In genomic region chr7:130520812-130521422, GRCm38 (mm10) we compare ENCODE assay signal across 8 mouse cellular contexts. TPM values are rescaled to one million over a fixed set of nuclear protein-coding genes. Genes with fewer than 3 reads are reported as not detected.
DNase-seq lines count a peak whose midpoint lies in the region; ATAC-seq and TF ChIP-seq lines count a peak whose summit lies in the region.
"Had no signal": no experiment of that assay in that cellular context is flagged by ENCODE, and none has a peak within 500 bp of the region (broad histone marks: within the 10 kb centered on the region; RNA-seq: fewer than 3 reads in every experiment).

No protein-coding gene starts in this region.

- H3K9me3 ChIP-seq in lung, embryonic 15.5 days: no peaks in the 10 kb centered on the region
- H3K9me3 ChIP-seq in embryonic facial prominence, embryonic 15.5 days (replicated peaks): no peaks in the 10 kb centered on the region
- H3K9me3 ChIP-seq in kidney, postnatal 0 days (replicated peaks; ENCODE audit: low read length): no peaks in the 10 kb centered on the region

- no peak for DNase-seq in lung, postnatal 10 days
- DNase-seq in kidney, postnatal 0 days (ENCODE audit: low spot score): peak; percentile 43
- DNase-seq in urinary bladder, postnatal 36 days (ENCODE audit: low spot score in 2 of 2): no peak
- DNase-seq in adrenal gland, adult 18-20 months (ENCODE audit: low spot score in 2 of 2): no peak

- no peak for ATAC-seq in lung, embryonic 15.5 days (ENCODE audit: borderline replicate concordance, extremely low read depth, low FRiP score, low TSS enrichment)
- no peak for ATAC-seq in embryonic facial prominence, embryonic 15.5 days (ENCODE audit: insufficient number of reproducible peaks, low FRiP score, low TSS enrichment, low read depth)
- no peak for ATAC-seq in kidney, postnatal 0 days (replicated peaks; ENCODE audit: low FRiP score, low read depth)
- ATAC-seq in megakaryocyte-erythroid progenitor cell, adult 5-6 weeks (replicated peaks; ENCODE audit: low FRiP score, low TSS enrichment, poor library complexity, severe bottlenecking): peak; percentile 61
- ATAC-seq: activated CD4-positive, CD25-positive, alpha-beta regulatory T cell, adult 4 months had no signal

- H3K36me3 ChIP-seq in lung, embryonic 15.5 days: no peaks in the 10 kb centered on the region
- no peaks in the 10 kb centered on the region for H3K36me3 ChIP-seq in embryonic facial prominence, embryonic 15.5 days
- H3K36me3 ChIP-seq in kidney, postnatal 0 days (ENCODE audit: insufficient read depth, low read length): no peaks in the 10 kb centered on the region

- H3K27ac ChIP-seq in lung, embryonic 15.5 days: 0 out of 2 replicates have a peak overlapping the region, but pooled peaks have one; percentile 98
- H3K27ac ChIP-seq in embryonic facial prominence, embryonic 15.5 days (replicated peaks): 0 out of 2 replicates have a peak overlapping the region, but pooled peaks have one; percentile 98
- H3K27ac ChIP-seq in kidney, postnatal 0 days: peak overlapping the region; percentile 97

- 77% methylated on average over 14 of the region's 14 CpGs for WGBS in lung, embryonic 15.5 days
- 86% methylated on average over 14 of the region's 14 CpGs for WGBS in embryonic facial prominence, embryonic 15.5 days
- WGBS in kidney, postnatal 0 days: 81% methylated on average over 14 of the region's 14 CpGs

- H3K27me3 ChIP-seq in lung, embryonic 15.5 days: no peaks in the 10 kb centered on the region
- H3K27me3 ChIP-seq in embryonic facial prominence, embryonic 15.5 days: no peaks in the 10 kb centered on the region
- no peaks in the 10 kb centered on the region for H3K27me3 ChIP-seq in kidney, postnatal 0 days (ENCODE audit: insufficient read depth, low read length)

- H3K9ac ChIP-seq in lung, embryonic 15.5 days: no peak overlapping the region
- H3K9ac ChIP-seq in embryonic facial prominence, embryonic 15.5 days: no peak overlapping the region
- H3K9ac ChIP-seq in kidney, postnatal 0 days (ENCODE audit: low read depth, low read length): no peak overlapping the region

- H3K4me3 ChIP-seq in lung, embryonic 15.5 days: no peak overlapping the region
- H3K4me3 ChIP-seq in embryonic facial prominence, embryonic 15.5 days (replicated peaks): no peak overlapping the region
- no peak overlapping the region for H3K4me3 ChIP-seq in kidney, postnatal 0 days (replicated peaks; ENCODE audit: low read depth, low read length)

- no peak overlapping the region for H3K4me2 ChIP-seq in lung, embryonic 15.5 days
- H3K4me2 ChIP-seq in embryonic facial prominence, embryonic 15.5 days (replicated peaks): no peak overlapping the region
- H3K4me2 ChIP-seq in kidney, postnatal 0 days (ENCODE audit: low read length): 0 out of 2 replicates have a peak overlapping the region, but pooled peaks have one; percentile 84

- no peak for TF ChIP-seq CTCF in kidney, postnatal 0 days (IDR thresholded peaks at IDR 0.05; ENCODE audit: low read depth)

- peaks cover 10% of the 10 kb centered on the region for H3K4me1 ChIP-seq in lung, embryonic 15.5 days
- peaks cover 18% of the 10 kb centered on the region for H3K4me1 ChIP-seq in embryonic facial prominence, embryonic 15.5 days
- peaks cover 4% of the 10 kb centered on the region; the same call in 1 of the 2 replicates for H3K4me1 ChIP-seq in kidney, postnatal 0 days (replicated peaks; ENCODE audit: insufficient read depth, low read length)

RNA-seq across cellular contexts. Expression of gene Ate1, which starts 0.7 kb away (rescaled TPM):
- 65.1 and 67.5 TPM in 2 replicates for polyA plus RNA-seq in lung, embryonic 15.5 days (2015; fragmentation: Nextera tagmentation; extraction: Ambion mirVana)
- polyA plus RNA-seq in embryonic facial prominence, embryonic 15.5 days (2015; fragmentation: Nextera tagmentation; extraction: Ambion mirVana): 57.4 and 59.7 TPM in 2 replicates
- polyA plus RNA-seq in kidney, postnatal 0 days (2015; fragmentation: Nextera tagmentation; extraction: Ambion mirVana): 73.7 and 75.7 TPM in 2 replicates
- 31.9 and 32.1 TPM in 2 replicates for total RNA-seq in megakaryocyte-erythroid progenitor cell, adult 5-6 weeks (2014; fragmentation: Nextera tagmentation)
- total RNA-seq in megakaryocyte-erythroid progenitor cell, adult 5-6 weeks (2017): 60.6 and 66.9 TPM in 2 replicates
- total RNA-seq in adrenal gland, adult 18-20 months (2021): 10 to 100 TPM; 35.9 to 38.0 TPM

RNA-seq across cellular contexts. Expression of gene Nsmce4a, which starts 52.0 kb away (rescaled TPM):
- 158 and 164 TPM in 2 replicates for polyA plus RNA-seq in lung, embryonic 15.5 days (2015; fragmentation: Nextera tagmentation; extraction: Ambion mirVana)
- 128 and 131 TPM in 2 replicates for polyA plus RNA-seq in embryonic facial prominence, embryonic 15.5 days (2015; fragmentation: Nextera tagmentation; extraction: Ambion mirVana)
- polyA plus RNA-seq in kidney, postnatal 0 days (2015; fragmentation: Nextera tagmentation; extraction: Ambion mirVana): 163 and 179 TPM in 2 replicates
- total RNA-seq in megakaryocyte-erythroid progenitor cell, adult 5-6 weeks (2014; fragmentation: Nextera tagmentation): 180 and 183 TPM in 2 replicates
- 203 and 229 TPM in 2 replicates for total RNA-seq in megakaryocyte-erythroid progenitor cell, adult 5-6 weeks (2017)
- total RNA-seq in adrenal gland, adult 18-20 months (2021): 10 to 100 TPM; 38.2 to 55.1 TPM

RNA-seq across cellular contexts. Expression of gene Tacc2, which starts 56.3 kb away (rescaled TPM):
- 23.4 and 25.3 TPM in 2 replicates for polyA plus RNA-seq in lung, embryonic 15.5 days (2015; fragmentation: Nextera tagmentation; extraction: Ambion mirVana)
- polyA plus RNA-seq in embryonic facial prominence, embryonic 15.5 days (2015; fragmentation: Nextera tagmentation; extraction: Ambion mirVana): 39.7 and 46.0 TPM in 2 replicates
- 27.5 and 29.5 TPM in 2 replicates for polyA plus RNA-seq in kidney, postnatal 0 days (2015; fragmentation: Nextera tagmentation; extraction: Ambion mirVana)
- total RNA-seq in megakaryocyte-erythroid progenitor cell, adult 5-6 weeks (2014; fragmentation: Nextera tagmentation): 9.1 and 14.2 TPM in 2 replicates
- 0.88 and 1.6 TPM in 2 replicates for total RNA-seq in megakaryocyte-erythroid progenitor cell, adult 5-6 weeks (2017)
- total RNA-seq in adrenal gland, adult 18-20 months (2021): 10 to 100 TPM; 32.3 to 33.3 TPM
